Mouse (Mus musculus): ENCODE data around the gene Nfia. TPM values are rescaled to one million over a fixed set of nuclear protein-coding genes. Genes with fewer than 3 reads are reported as not detected.

Nfia gene
- polyA plus RNA-seq, 1 experiment from 2014 or later: 78.4 TPM

- Histone ChIP-seq H3K9ac (replicated peaks; ENCODE audit: low read depth, low read length) (no peak overlapping the region), H3K27me3 (ENCODE audit: control insufficient read depth, insufficient read depth, low read length) (no peaks in the 10 kb centered on the region), H3K27ac (ENCODE audit: low read length) (no peak overlapping the region), H3K4me2 (replicated peaks; ENCODE audit: low read depth, low read length) (no peak overlapping the region), H3K4me3 (ENCODE audit: low read depth, low read length) (no peak overlapping the region), H3K36me3 (ENCODE audit: control insufficient read depth, insufficient read depth, low read length) (no peaks in the 10 kb centered on the region), H3K9me3 (ENCODE audit: control insufficient read depth, low read depth, low read length) (no peaks in the 10 kb centered on the region), H3K4me1 (ENCODE audit: control insufficient read depth, insufficient read depth, low read length) (peaks cover 24% of the 10 kb centered on the region; the same call in 1 of the 2 replicates)
- WGBS: 69% methylated on average over 4 of the region's 4 CpGs
- ATAC-seq (ENCODE audit: insufficient number of reproducible peaks, insufficient read depth, low FRiP score, low read depth): no peak
Observed at GRCm38 (mm10) chr4:97939920-97940520, 167.5 kb downstream of the Nfia start.

GRCm38 (mm10) chr4:97941616-97942015, 169.1 kb downstream of the Nfia start:
- no peak for ATAC-seq (ENCODE audit: insufficient number of reproducible peaks, insufficient read depth, low FRiP score, low read depth)
- WGBS: 57% methylated on average over 8 of the region's 8 CpGs
- H3K27me3 ChIP-seq (ENCODE audit: control insufficient read depth, insufficient read depth, low read length): no peaks in the 10 kb centered on the region
- peak overlapping the region; percentile 21; the same call in 1 of the 2 replicates for H3K27ac ChIP-seq (ENCODE audit: low read length)
- H3K9ac ChIP-seq (replicated peaks; ENCODE audit: low read depth, low read length): no peak overlapping the region
- no peak overlapping the region for H3K4me2 ChIP-seq (replicated peaks; ENCODE audit: low read depth, low read length)
- H3K4me1 ChIP-seq (ENCODE audit: control insufficient read depth, insufficient read depth, low read length): peaks cover 15% of the 10 kb centered on the region; the same call in 1 of the 2 replicates
- H3K4me3 ChIP-seq (ENCODE audit: low read depth, low read length): no peak overlapping the region
- H3K36me3 ChIP-seq (ENCODE audit: control insufficient read depth, insufficient read depth, low read length): no peaks in the 10 kb centered on the region
- H3K9me3 ChIP-seq (ENCODE audit: control insufficient read depth, low read depth, low read length): no peaks in the 10 kb centered on the region

GRCm38 (mm10) chr4:97944309-97944708, 171.8 kb downstream of the Nfia start:
- Histone ChIP-seq H3K36me3 (ENCODE audit: control insufficient read depth, insufficient read depth, low read length) (no peaks in the 10 kb centered on the region), H3K4me3 (ENCODE audit: low read depth, low read length) (no peak overlapping the region), H3K4me2 (replicated peaks; ENCODE audit: low read depth, low read length) (no peak overlapping the region), H3K27me3 (ENCODE audit: control insufficient read depth, insufficient read depth, low read length) (no peaks in the 10 kb centered on the region), H3K4me1 (ENCODE audit: control insufficient read depth, insufficient read depth, low read length) (peaks cover 10% of the 10 kb centered on the region; the same call in 1 of the 2 replicates), H3K9ac (replicated peaks; ENCODE audit: low read depth, low read length) (no peak overlapping the region), H3K27ac (ENCODE audit: low read length) (no peak overlapping the region), H3K9me3 (ENCODE audit: control insufficient read depth, low read depth, low read length) (no peaks in the 10 kb centered on the region)
- ATAC-seq (ENCODE audit: insufficient number of reproducible peaks, insufficient read depth, low FRiP score, low read depth): no peak
- whole genome bisulfite sequencing: 83% methylated on average over 2 of the region's 2 CpGs

- Histone ChIP-seq H3K4me3 (ENCODE audit: low read depth, low read length) (no peak overlapping the region), H3K27me3 (ENCODE audit: control insufficient read depth, insufficient read depth, low read length) (no peaks in the 10 kb centered on the region), H3K36me3 (ENCODE audit: control insufficient read depth, insufficient read depth, low read length) (no peaks in the 10 kb centered on the region), H3K9me3 (ENCODE audit: control insufficient read depth, low read depth, low read length) (no peaks in the 10 kb centered on the region), H3K9ac (replicated peaks; ENCODE audit: low read depth, low read length) (no peak overlapping the region), H3K4me2 (replicated peaks; ENCODE audit: low read depth, low read length) (no peak overlapping the region), H3K27ac (ENCODE audit: low read length) (no peak overlapping the region), H3K4me1 (ENCODE audit: control insufficient read depth, insufficient read depth, low read length) (peaks cover 6% of the 10 kb centered on the region; the same call in 1 of the 2 replicates)
- ATAC-seq (ENCODE audit: insufficient number of reproducible peaks, insufficient read depth, low FRiP score, low read depth): no peak
- WGBS: 84% methylated on average over 5 of the region's 5 CpGs
Observed at GRCm38 (mm10) chr4:97947484-97947883, 174.9 kb downstream of the Nfia start.

GRCm38 (mm10) chr4:97948250-97948649, 175.7 kb downstream of the Nfia start:
- Histone ChIP-seq H3K27me3 (ENCODE audit: control insufficient read depth, insufficient read depth, low read length) (no peaks in the 10 kb centered on the region), H3K27ac (ENCODE audit: low read length) (no peak overlapping the region), H3K9me3 (ENCODE audit: control insufficient read depth, low read depth, low read length) (no peaks in the 10 kb centered on the region), H3K4me1 (ENCODE audit: control insufficient read depth, insufficient read depth, low read length) (peaks cover 6% of the 10 kb centered on the region; the same call in 1 of the 2 replicates), H3K4me2 (replicated peaks; ENCODE audit: low read depth, low read length) (no peak overlapping the region), H3K4me3 (ENCODE audit: low read depth, low read length) (no peak overlapping the region), H3K36me3 (ENCODE audit: control insufficient read depth, insufficient read depth, low read length) (no peaks in the 10 kb centered on the region), H3K9ac (replicated peaks; ENCODE audit: low read depth, low read length) (no peak overlapping the region)
- WGBS: 45% methylated on average over 8 of the region's 8 CpGs
- ATAC-seq (ENCODE audit: insufficient number of reproducible peaks, insufficient read depth, low FRiP score, low read depth): no peak

GRCm38 (mm10) chr4:97950341-97951071, 178.0 kb downstream of the Nfia start:
- H3K4me3 ChIP-seq (ENCODE audit: low read depth, low read length): no peak overlapping the region
- H3K4me1 ChIP-seq (ENCODE audit: control insufficient read depth, insufficient read depth, low read length): peaks cover 6% of the 10 kb centered on the region; the same call in 1 of the 2 replicates
- H3K9ac ChIP-seq (replicated peaks; ENCODE audit: low read depth, low read length): no peak overlapping the region
- H3K9me3 ChIP-seq (ENCODE audit: control insufficient read depth, low read depth, low read length): no peaks in the 10 kb centered on the region
- no peak overlapping the region for H3K4me2 ChIP-seq (replicated peaks; ENCODE audit: low read depth, low read length)
- H3K27ac ChIP-seq (ENCODE audit: low read length): no peak overlapping the region
- H3K36me3 ChIP-seq (ENCODE audit: control insufficient read depth, insufficient read depth, low read length): no peaks in the 10 kb centered on the region
- no peak for ATAC-seq (ENCODE audit: insufficient number of reproducible peaks, insufficient read depth, low FRiP score, low read depth)
- H3K27me3 ChIP-seq (ENCODE audit: control insufficient read depth, insufficient read depth, low read length): no peaks in the 10 kb centered on the region
- WGBS: 76% methylated on average over 10 of the region's 10 CpGs

GRCm38 (mm10) chr4:97953886-97954285, 181.4 kb downstream of the Nfia start:
- peaks cover 6% of the 10 kb centered on the region; the same call in 1 of the 2 replicates for H3K4me1 ChIP-seq (ENCODE audit: control insufficient read depth, insufficient read depth, low read length)
- H3K4me3 ChIP-seq (ENCODE audit: low read depth, low read length): no peak overlapping the region
- 64% methylated on average over 11 of the region's 11 CpGs for WGBS
- no peak overlapping the region for H3K27ac ChIP-seq (ENCODE audit: low read length)
- H3K4me2 ChIP-seq (replicated peaks; ENCODE audit: low read depth, low read length): no peak overlapping the region
- H3K36me3 ChIP-seq (ENCODE audit: control insufficient read depth, insufficient read depth, low read length): 0 out of 2 replicates have a peak, but pooled peaks cover 5% of the 10 kb centered on the region
- H3K9ac ChIP-seq (replicated peaks; ENCODE audit: low read depth, low read length): no peak overlapping the region
- no peaks in the 10 kb centered on the region for H3K9me3 ChIP-seq (ENCODE audit: control insufficient read depth, low read depth, low read length)
- no peaks in the 10 kb centered on the region for H3K27me3 ChIP-seq (ENCODE audit: control insufficient read depth, insufficient read depth, low read length)
- no peak for ATAC-seq (ENCODE audit: insufficient number of reproducible peaks, insufficient read depth, low FRiP score, low read depth)

- no peak overlapping the region for H3K4me2 ChIP-seq (replicated peaks; ENCODE audit: low read depth, low read length)
- no peaks in the 10 kb centered on the region for H3K4me1 ChIP-seq (ENCODE audit: control insufficient read depth, insufficient read depth, low read length)
- H3K36me3 ChIP-seq (ENCODE audit: control insufficient read depth, insufficient read depth, low read length): 0 out of 2 replicates have a peak, but pooled peaks cover 5% of the 10 kb centered on the region
- H3K9me3 ChIP-seq (ENCODE audit: control insufficient read depth, low read depth, low read length): no peaks in the 10 kb centered on the region
- no peak overlapping the region for H3K9ac ChIP-seq (replicated peaks; ENCODE audit: low read depth, low read length)
- ATAC-seq (ENCODE audit: insufficient number of reproducible peaks, insufficient read depth, low FRiP score, low read depth): no peak
- 85% methylated on average over 5 of the region's 5 CpGs for WGBS
- no peaks in the 10 kb centered on the region for H3K27me3 ChIP-seq (ENCODE audit: control insufficient read depth, insufficient read depth, low read length)
- no peak overlapping the region for H3K27ac ChIP-seq (ENCODE audit: low read length)
- H3K4me3 ChIP-seq (ENCODE audit: low read depth, low read length): no peak overlapping the region
Observed at GRCm38 (mm10) chr4:97958121-97958520, 185.6 kb downstream of the Nfia start.

Measured in stomach, embryonic 14.5 days (tissue).